Mouse (Mus musculus) right cerebral cortex, postnatal 14 days (tissue): ENCODE data around the gene Slc41a1.

ENCODE experiments used
- DNase-seq: peaks from one replicate; pipeline ENCODE4 v3.0.0; 2022

Gene Slc41a1

DNA sequence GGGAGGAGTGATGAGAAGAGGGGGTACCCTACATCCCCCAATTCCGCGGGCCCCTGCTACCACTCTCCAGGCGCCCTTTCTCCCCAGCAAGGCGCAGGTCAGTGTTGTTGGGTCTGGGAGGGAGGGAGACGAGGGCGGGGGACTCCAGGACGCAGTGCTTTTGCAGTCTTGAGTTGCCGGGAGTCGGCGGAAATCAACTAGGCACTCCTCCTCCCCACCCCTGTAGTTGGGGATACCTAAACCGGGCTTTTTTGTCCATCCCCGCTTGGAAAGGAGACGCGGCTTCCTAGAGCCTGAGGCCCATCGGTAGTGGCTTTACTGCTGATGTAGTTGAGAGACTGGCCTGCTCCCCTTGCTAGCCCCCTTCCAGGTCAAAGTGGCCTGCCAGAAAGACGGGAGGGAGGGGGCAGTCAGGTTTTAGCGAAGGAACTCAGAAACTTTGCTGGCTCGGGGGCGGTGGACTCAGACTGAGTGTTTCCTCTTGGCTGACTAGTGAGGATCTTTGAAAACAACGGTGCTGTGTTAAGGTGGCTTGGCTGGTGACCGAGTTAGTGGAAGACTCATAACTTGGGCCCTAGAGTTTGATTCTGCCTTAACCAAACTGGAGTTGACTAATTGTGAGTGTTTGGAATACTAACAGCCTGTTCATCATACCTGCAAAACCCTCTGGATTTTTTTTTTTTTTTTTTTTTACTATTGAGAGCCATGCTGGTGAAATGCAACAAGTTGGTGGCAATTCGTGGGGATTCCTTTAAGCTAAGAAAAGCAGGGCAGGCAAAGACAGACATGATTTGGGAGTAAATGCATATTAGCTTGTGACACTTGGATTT, 1.2 kb downstream of the Slc41a1 start:
- DNase-seq = no peak

DNA sequence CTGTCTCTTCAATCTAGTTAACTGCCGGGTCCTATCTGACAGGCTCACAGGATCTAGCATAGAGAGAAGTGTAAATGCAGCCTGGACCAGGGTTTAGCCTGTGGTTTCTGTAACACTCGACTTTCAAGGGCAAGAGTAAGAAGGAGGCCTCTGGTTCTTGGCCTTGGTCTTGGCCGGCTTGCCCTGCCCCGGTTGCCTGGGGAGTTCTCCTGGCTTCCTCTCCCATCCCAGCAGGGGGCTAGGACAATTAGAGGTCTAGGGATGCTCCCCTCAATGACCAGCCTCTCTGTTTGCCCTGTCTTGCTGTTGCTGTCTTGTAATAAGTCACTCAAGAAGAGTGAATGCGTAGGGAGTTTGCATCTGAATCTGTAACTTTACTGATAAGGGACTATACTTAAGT, 2.0 kb downstream of the Slc41a1 start:
- no peak for DNase-seq

DNA sequence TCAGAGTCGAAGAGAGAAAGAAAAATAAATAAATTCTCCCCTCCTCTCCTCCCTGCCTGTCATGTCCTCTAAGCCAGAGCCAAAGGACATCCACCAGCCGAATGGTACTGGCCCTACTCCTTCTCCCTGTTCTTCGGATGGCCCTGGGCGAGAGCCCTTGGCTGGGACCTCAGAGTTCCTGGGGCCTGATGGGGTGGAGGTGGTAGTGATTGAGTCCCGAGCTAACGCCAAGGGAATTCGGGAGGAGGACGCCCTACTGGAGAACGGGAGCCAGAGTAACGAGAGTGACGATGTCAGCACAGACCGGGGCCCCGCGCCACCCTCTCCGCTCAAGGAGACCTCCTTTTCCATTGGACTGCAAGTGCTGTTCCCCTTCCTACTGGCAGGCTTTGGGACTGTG, 3.3 kb downstream of the Slc41a1 start:
- no peak for DNase-seq

DNA sequence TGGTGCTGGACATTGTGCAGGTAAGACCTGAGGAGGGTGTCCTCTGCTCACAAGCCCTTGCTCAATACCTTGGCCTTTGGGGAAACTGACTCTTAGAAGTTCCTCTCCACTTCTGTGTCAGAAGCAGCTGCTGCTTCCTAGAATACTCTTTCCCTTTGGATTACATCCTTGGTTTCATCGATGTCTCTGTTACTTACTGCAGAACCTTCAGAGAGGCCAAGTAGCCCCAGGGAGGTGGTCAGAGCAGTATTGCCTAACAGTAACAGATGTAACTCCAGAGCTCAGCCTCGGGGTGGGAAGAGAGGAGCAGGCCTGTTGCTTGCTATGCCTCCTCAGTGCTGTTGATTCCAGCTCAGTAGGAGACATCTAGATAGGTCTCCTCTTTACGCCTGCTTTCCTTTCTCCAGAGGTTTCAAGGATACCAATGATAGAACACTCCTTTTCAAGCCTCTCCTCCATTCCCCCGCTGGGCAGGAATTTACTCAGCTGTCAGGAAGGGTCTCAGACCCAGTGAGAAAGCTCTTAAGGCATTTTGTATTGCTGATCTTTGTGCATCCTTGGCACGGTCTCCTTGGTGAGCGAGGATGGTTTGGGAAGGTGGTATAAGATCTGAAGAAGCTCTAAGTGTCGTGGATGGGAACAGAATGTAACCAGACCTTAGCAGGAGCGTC, 3.8 kb downstream of the Slc41a1 start:
- DNase-seq = no peak

DNA sequence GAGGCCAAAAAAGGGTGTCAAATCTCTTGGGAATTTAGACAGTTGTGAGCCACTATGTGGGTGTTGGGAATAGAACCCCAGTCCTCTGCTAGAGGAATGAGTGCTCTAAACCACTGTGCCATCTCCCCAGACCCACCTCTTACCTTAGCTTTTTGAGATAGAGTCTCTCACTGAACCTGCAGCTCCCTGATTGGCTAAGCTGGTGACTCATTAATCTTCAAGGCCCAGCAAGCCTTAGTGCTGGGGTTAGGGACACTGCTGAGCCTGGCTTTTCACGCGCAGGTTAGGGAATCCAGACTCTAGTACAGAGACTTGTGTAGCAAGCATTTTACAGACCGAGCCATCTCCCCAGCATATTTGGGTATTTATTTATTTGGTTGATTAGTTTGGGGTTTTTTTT, 9.7 kb downstream of the Slc41a1 start:
- DNase-seq = no peak

DNA sequence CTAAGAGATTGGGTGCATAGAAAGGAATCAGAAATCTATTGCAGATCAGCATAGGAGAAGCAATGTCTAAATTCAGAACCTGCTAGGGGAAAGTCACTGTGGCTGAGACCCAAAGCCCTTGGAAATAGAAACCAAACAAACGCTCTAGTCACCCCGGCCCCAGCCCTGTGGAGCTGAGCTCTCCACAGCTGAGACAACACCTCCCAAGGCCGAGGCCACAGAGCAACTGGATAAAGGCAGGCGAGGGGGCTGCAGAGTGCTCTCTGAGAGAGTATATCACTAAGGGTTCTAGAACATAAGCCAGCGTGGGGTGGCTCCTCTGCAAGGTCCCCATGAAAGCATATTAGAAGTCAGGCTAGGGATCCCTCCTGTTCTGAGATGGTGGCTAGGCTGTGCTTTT, 11.2 kb downstream of the Slc41a1 start:
- DNase-seq = no peak

DNA sequence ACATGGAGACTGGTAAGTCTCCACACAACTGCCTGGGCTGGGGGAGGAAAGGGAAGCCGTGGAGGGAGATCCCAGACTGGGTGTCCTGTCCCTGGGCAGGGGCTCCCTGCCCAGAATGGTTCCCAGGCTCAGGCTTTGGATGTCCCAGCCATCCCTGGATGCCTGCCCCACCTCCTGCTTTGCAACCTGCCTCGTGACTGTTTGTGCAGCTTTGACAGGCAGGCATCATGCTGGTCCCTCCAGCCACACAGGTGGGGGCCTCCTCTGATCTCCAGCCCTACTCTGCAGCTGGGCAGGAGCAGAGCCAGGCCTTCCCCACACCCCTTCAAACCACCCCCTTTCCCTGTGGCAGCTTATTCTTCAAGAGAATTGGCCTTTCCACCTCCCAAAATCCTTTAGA, 12.0 kb downstream of the Slc41a1 start:
- no peak for DNase-seq

DNA sequence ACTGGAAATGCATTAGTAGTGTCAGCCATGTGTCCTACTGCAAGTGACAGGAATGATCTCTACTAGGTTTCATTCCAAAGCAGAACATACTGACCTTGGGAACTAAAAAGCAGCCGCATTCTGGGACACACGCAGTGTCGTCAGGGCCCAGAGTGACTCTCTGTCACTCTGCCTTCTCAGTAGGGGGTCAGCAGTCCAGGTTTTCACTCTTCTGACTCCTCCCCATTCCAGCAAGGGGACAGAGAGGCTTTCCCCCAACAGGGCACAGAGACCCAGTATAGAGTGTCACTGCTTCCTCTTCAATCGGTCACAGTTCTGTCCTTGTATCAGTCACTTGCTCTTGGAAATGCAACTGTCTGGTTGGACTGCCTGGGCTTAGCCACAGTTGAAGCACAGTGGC, 14.9 kb downstream of the Slc41a1 start:
- no peak for DNase-seq

GRCm38 (mm10) chr1:131843758-131844157, 16.5 kb downstream of the Slc41a1 start:
- DNase-seq = no peak

DNA sequence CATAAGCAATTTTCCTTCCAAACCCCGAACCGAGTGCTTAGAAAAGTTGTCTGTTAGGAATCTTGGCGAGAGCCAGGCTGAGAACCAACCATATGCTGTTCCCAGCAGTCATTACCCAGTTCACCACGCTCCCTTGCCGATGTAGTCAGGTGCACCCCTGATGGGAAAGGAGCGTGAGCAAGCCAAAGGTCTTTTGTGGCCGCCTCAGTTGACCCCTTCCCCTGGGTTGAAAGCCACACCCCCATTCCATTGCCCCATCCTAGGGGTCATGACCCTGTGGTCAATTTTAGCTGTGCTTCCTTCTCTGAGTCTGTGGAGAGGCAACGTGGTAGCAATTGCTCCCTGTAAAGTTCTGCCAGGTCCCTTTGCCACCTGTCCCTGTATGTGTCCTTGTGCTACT, 17.6 kb downstream of the Slc41a1 start:
- DNase-seq = no peak

DNA sequence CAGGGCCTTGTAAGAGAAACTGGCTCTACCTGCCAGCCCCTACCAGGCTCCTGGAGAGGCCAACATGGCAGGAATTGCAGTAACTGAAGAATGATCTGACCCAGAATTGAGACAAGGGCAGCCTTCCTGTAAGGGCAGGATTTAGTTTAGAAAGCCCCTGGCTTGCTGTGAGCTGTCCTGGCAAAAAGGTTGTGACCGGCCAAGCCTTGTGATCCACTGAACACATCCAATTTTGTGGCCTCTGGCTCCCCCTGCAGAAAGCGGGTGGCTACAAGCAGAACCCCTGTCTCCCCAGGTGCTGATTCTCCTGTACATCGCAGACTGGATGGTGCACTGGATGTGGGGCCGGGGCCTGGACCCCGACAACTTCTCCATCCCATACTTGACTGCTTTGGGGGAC, 19.0 kb downstream of the Slc41a1 start:
- peak; percentile 53 for DNase-seq

GRCm38 (mm10) chr1:131861811-131862210, 34.5 kb downstream of the Slc41a1 start:
- DNase-seq = no peak

DNA sequence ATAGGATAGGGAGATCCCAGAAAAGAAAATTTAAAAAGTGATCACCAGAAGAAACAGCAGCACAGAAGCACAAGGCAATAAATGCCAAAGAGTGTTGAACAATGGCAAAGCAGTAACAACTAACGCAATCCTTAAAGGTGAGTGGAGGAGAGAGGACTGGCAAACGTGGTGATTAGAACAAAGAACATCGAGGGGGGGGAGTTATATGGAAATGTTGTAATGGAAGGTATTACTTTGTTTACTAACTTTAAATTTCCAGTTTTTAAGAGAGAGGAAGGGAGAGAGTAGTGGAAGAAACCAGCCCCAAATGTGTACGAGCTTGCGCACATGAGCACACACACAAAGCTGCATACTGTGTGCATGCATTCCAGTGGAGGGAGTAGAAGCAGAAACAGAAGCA, 38.3 kb downstream of the Slc41a1 start:
- DNase-seq = no peak

DNA sequence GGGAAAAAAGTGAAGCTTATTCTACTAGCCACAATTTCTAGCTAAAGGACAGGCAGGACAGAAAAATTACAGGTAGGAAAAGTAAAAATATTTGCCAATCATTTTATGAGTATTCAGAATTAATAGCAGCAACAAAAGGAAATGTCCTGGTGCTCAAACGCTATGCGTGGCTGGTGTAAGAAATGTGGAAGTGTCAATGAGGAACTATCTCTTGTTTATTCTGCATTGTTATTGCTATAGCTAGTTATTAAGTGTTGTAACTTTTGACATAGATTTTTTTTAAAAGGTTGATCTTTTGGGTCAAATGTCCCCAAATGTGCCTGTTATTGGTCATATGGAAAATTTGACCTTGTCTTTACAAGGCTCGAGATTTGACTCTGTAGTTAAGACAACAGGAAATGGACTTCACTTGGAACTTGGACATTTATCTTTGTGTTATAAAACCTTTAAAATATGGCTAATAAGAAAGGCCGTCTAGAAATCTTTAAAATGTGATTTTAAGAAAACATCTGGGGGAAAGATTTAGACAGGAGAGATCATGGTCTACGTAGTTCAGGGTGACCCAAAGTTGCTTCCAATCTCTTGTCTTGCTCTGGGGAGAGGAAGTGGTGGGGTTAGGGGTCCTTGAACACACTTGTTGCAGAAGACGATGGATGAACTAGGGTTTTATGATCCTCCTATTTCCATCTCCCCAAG, 39.2 kb downstream of the Slc41a1 start:
- no peak for DNase-seq

DNA sequence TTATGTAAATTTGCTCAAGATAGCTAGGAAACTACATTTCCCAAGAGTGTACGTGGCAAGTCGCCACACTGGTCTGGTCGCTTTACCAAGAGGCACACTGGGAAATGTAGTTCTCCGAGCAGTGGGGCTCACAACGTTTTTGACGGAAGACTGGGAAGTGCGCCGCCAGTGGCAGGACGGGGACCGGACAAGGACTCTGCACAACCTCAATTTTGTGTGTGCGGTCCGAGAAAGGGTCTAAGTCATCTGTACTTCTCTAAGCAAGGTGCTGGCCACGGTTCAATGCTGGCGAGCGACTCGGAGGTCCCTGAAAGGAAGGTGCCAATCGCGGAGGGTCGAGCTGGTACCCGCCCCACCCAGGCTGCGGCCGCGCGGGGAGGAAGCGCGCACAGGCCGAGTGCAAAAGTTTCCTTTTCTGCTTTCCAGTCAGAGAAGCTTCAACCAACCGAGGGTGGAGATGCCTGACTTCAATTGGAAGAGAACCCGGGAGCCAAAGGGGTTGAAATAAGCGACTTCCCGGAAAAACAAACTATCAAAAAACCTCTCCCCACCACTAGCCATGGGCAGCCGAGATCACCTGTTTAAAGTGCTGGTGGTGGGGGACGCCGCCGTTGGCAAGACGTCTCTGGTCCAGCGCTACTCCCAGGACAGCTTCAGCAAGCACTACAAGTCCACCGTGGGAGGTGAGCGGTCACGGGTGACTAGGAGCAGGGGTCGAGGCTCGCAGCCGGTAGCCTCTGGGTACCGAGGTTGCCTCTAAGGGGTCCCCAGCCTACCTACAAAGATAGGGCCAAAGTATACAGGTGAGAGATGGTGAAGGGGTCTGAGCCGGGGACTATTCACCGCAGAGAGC, 40.0 kb downstream of the Slc41a1 start, which contains the start of gene Rab29:
Rab29 (plus strand) TSS at position 132 of the 853 bp plus-strand sequence.
- peak; percentile 92 for DNase-seq

GRCm38 (mm10) chr1:131867946-131868290, 40.6 kb downstream of the Slc41a1 start:
- no peak for DNase-seq

DNA sequence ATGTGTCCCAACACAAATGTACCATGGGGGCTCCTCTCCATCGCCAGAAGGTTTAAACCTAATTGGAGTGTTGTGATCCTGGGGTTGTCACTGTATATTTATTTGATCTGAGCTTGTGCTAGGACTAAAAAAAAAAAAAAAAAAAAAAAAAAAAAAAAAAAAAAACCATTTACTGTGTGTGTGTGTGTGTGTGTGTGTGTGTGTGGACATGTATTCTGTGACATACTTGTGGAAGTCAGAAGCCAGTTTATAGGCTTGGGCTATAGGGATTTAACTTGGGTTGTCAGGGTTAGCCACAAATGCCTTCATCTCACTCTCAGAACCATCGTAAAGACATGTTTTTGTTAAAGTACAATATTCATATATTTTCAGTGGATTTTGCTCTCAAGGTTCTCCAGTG, 42.3 kb downstream of the Slc41a1 start:
- DNase-seq = no peak

DNA sequence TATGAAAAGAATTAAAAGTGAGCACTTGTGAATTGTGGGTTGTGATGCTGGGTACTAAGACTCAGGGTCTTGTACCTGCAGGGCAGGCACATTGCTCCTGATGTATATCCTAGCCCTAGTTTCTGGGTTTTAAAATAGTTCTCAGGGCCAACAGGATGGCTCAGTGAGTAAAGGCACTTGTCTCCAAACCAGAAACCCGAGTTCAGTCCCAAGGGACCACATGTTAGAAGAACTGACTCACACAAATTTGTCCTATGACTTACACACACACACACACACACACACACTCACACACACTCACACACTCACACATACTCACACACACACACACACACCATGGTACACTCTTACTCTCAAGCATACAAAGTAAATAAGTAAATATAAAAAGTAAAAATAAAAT, 45.6 kb downstream of the Slc41a1 start:
- no peak for DNase-seq

DNA sequence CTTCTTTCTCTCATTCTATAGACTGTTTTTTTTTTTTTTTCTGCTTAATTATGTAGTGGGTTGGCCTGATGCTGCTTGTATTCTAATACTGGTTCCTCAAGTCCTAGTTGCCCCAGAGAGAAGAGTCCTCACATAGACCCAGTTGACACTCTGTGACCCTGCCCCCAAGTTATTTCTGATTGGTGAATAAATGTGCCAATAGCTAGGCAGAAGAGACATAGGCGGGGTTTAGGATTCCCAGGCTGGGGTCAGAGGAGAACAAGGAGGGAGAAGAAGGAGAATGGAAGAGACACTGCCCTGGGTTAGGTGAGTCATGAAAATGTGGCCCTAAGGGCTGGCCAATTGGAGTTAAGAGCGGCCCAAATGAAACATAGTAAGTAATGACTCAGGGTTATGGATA, 52.5 kb downstream of the Slc41a1 start:
- no peak for DNase-seq

- no peak for DNase-seq
Observed at GRCm38 (mm10) chr1:131882787-131883186, 55.5 kb downstream of the Slc41a1 start.

GRCm38 (mm10) chr1:131886173-131886572, 58.9 kb downstream of the Slc41a1 start:
- no peak for DNase-seq

GRCm38 (mm10) chr1:131886641-131887040, 59.3 kb downstream of the Slc41a1 start:
- DNase-seq = no peak

- DNase-seq = no peak
Observed at GRCm38 (mm10) chr1:131890043-131890658, 62.9 kb downstream of the Slc41a1 start.
